Mouse (Mus musculus): ENCODE measurements around the gene Disc1. TPM values are rescaled to one million over a fixed set of nuclear protein-coding genes. Genes with fewer than 3 reads are reported as not detected.
A peak's percentile ranks its signal among the peaks of the same experiment; 100 is the strongest.

Gene Disc1
- polyA plus RNA-seq, 1 experiment: 0.28 TPM

GRCm38 (mm10) chr8:125116616-125117015 is 62.6 kb downstream of the Disc1 start:
- Histone ChIP-seq H3K4me1 (ENCODE audit: control insufficient read depth, insufficient read depth, insufficient read length, low read length) (no peaks in the 10 kb centered on the region), H3K27ac (ENCODE audit: insufficient read depth, low read depth, low read length) (no peak overlapping the region), H3K4me3 (ENCODE audit: low read depth, low read length) (no peak overlapping the region), H3K36me3 (ENCODE audit: control insufficient read depth, insufficient read depth, low read length) (no peaks in the 10 kb centered on the region), H3K27me3 (ENCODE audit: control insufficient read depth, insufficient read depth, low read length) (no peaks in the 10 kb centered on the region)
- TF ChIP-seq CTCF (IDR thresholded peaks at IDR 0.05; ENCODE audit: extremely low read depth, insufficient read length, insufficient replicate concordance, low read depth, low read length) (peak; percentile 63; the same call in 1 of the 2 replicates), POLR2A (IDR thresholded peaks at IDR 0.05; ENCODE audit: low read depth, low read length) (no peak)
- 19% methylated on average over 2 of the region's 2 CpGs for WGBS

- no peak overlapping the region for H3K27ac ChIP-seq (ENCODE audit: insufficient read depth, low read depth, low read length)
- 86% methylated on average over 4 of the region's 4 CpGs for WGBS
- TF ChIP-seq POLR2A (IDR thresholded peaks at IDR 0.05; ENCODE audit: low read depth, low read length) (no peak), CTCF (IDR thresholded peaks at IDR 0.05; ENCODE audit: extremely low read depth, insufficient read length, insufficient replicate concordance, low read depth, low read length) (no peak)
These were observed 72.5 kb downstream of the Disc1 start for GRCm38 (mm10) chr8:125126482-125126881.

GRCm38 (mm10) chr8:125127621-125128020 is 73.6 kb downstream of the Disc1 start:
- Histone ChIP-seq H3K4me1 (ENCODE audit: control insufficient read depth, insufficient read depth, insufficient read length, low read length) (no peaks in the 10 kb centered on the region), H3K27ac (ENCODE audit: insufficient read depth, low read depth, low read length) (no peak overlapping the region), H3K4me3 (ENCODE audit: low read depth, low read length) (no peak overlapping the region), H3K36me3 (ENCODE audit: control insufficient read depth, insufficient read depth, low read length) (no peaks in the 10 kb centered on the region), H3K27me3 (ENCODE audit: control insufficient read depth, insufficient read depth, low read length) (no peaks in the 10 kb centered on the region)
- 83% methylated on average over 7 of the region's 7 CpGs for WGBS
- no peak for TF ChIP-seq POLR2A (IDR thresholded peaks at IDR 0.05; ENCODE audit: low read depth, low read length)
- no peak for TF ChIP-seq CTCF (IDR thresholded peaks at IDR 0.05; ENCODE audit: extremely low read depth, insufficient read length, insufficient replicate concordance, low read depth, low read length)

More at GRCm38 (mm10) chr8:125126482-125126881, 72.5 kb downstream of the Disc1 start:
- Histone ChIP-seq H3K4me1 (ENCODE audit: control insufficient read depth, insufficient read depth, insufficient read length, low read length) (no peaks in the 10 kb centered on the region), H3K36me3 (ENCODE audit: control insufficient read depth, insufficient read depth, low read length) (no peaks in the 10 kb centered on the region), H3K27me3 (ENCODE audit: control insufficient read depth, insufficient read depth, low read length) (no peaks in the 10 kb centered on the region), H3K4me3 (ENCODE audit: low read depth, low read length) (no peak overlapping the region)

GRCm38 (mm10) chr8:125128305-125128704 is 74.3 kb downstream of the Disc1 start:
- H3K27ac ChIP-seq (ENCODE audit: insufficient read depth, low read depth, low read length): no peak overlapping the region
- H3K27me3 ChIP-seq (ENCODE audit: control insufficient read depth, insufficient read depth, low read length): no peaks in the 10 kb centered on the region
- no peaks in the 10 kb centered on the region for H3K4me1 ChIP-seq (ENCODE audit: control insufficient read depth, insufficient read depth, insufficient read length, low read length)
- no peaks in the 10 kb centered on the region for H3K36me3 ChIP-seq (ENCODE audit: control insufficient read depth, insufficient read depth, low read length)
- peak; percentile 83 for TF ChIP-seq CTCF (IDR thresholded peaks at IDR 0.05; ENCODE audit: extremely low read depth, insufficient read length, insufficient replicate concordance, low read depth, low read length)
- TF ChIP-seq POLR2A (IDR thresholded peaks at IDR 0.05; ENCODE audit: low read depth, low read length): no peak
- no peak overlapping the region for H3K4me3 ChIP-seq (ENCODE audit: low read depth, low read length)
- 20% methylated on average over 6 of the region's 6 CpGs for WGBS

GRCm38 (mm10) chr8:125130835-125131234 is 76.8 kb downstream of the Disc1 start:
- Histone ChIP-seq H3K4me3 (ENCODE audit: low read depth, low read length) (no peak overlapping the region), H3K4me1 (ENCODE audit: control insufficient read depth, insufficient read depth, insufficient read length, low read length) (no peaks in the 10 kb centered on the region), H3K27me3 (ENCODE audit: control insufficient read depth, insufficient read depth, low read length) (no peaks in the 10 kb centered on the region), H3K27ac (ENCODE audit: insufficient read depth, low read depth, low read length) (no peak overlapping the region), H3K36me3 (ENCODE audit: control insufficient read depth, insufficient read depth, low read length) (no peaks in the 10 kb centered on the region)
- TF ChIP-seq POLR2A (IDR thresholded peaks at IDR 0.05; ENCODE audit: low read depth, low read length) (no peak), CTCF (IDR thresholded peaks at IDR 0.05; ENCODE audit: extremely low read depth, insufficient read length, insufficient replicate concordance, low read depth, low read length) (no peak)
- 82% methylated on average over 6 of the region's 6 CpGs for WGBS

DNA sequence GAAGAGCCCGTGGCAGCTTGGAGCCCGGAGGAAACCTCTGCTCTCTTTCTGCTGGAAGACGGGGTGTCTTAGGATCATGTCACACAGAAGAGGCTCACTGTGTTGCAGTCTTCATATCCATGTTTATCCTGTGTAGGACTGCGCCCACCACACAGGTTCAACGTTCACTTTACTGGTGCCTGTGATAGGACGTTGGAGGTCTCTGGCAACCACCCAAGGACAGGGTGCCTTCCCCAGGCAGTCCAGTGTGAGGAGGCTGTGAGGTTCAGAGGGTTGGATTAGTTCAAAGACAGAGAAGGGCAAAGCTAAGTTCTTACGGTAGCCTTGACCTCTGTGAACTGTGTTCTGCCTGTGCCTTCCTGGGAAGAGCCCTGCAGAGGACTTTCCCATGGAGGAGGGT is 77.3 kb downstream of the Disc1 start:
- H3K4me1 ChIP-seq (ENCODE audit: control insufficient read depth, insufficient read depth, insufficient read length, low read length): no peaks in the 10 kb centered on the region
- TF ChIP-seq CTCF (IDR thresholded peaks at IDR 0.05; ENCODE audit: extremely low read depth, insufficient read length, insufficient replicate concordance, low read depth, low read length) (no peak), POLR2A (IDR thresholded peaks at IDR 0.05; ENCODE audit: low read depth, low read length) (no peak)

DNA sequence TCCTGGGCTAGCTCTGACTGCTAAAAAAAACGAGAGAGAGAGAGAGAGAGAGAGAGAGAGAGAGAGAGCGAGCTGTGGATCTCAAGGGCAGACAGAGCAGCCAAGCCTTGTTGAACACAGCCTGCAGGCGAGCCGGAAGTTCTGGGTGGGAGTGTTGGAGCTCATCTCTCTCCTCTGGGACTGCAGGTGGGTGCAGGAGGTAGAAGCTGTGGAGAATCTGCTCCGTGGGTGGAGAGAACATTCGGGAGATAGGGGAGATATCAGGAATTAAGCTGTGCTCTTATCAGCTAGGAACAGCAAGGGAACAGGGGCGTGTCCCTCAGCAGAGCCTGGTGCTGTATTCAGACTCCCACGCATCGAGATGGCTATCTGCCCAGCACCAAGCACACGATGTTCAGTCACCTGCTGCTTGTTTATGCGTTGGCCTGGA is 79.7 kb downstream of the Disc1 start:
- H3K27me3 ChIP-seq (ENCODE audit: control insufficient read depth, insufficient read depth, low read length): no peaks in the 10 kb centered on the region
- 23% methylated on average over 11 of the region's 11 CpGs for WGBS
- TF ChIP-seq CTCF (IDR thresholded peaks at IDR 0.05; ENCODE audit: extremely low read depth, insufficient read length, insufficient replicate concordance, low read depth, low read length) (no peak), POLR2A (IDR thresholded peaks at IDR 0.05; ENCODE audit: low read depth, low read length) (no peak)
- H3K4me1 ChIP-seq (ENCODE audit: control insufficient read depth, insufficient read depth, insufficient read length, low read length): no peaks in the 10 kb centered on the region
- no peak overlapping the region for H3K4me3 ChIP-seq (ENCODE audit: low read depth, low read length)
- H3K27ac ChIP-seq (ENCODE audit: insufficient read depth, low read depth, low read length): no peak overlapping the region
- H3K36me3 ChIP-seq (ENCODE audit: control insufficient read depth, insufficient read depth, low read length): no peaks in the 10 kb centered on the region

More for the DNA sequence above, 77.3 kb downstream of the Disc1 start:
- H3K4me3 ChIP-seq (ENCODE audit: low read depth, low read length): no peak overlapping the region
- H3K36me3 ChIP-seq (ENCODE audit: control insufficient read depth, insufficient read depth, low read length): no peaks in the 10 kb centered on the region
- H3K27ac ChIP-seq (ENCODE audit: insufficient read depth, low read depth, low read length): no peak overlapping the region
- H3K27me3 ChIP-seq (ENCODE audit: control insufficient read depth, insufficient read depth, low read length): no peaks in the 10 kb centered on the region
- WGBS: 40% methylated on average over 7 of the region's 7 CpGs

All from small intestine, adult 2 months (tissue).